Mouse (Mus musculus) thymus, postnatal 14 days (tissue): ENCODE measurements around the gene Zfp455.
"Not testable (repeated sequence)": the region's sequence is repeated elsewhere in the genome, so short reads cannot be mapped to it uniquely, and the experiment has no call there.

ENCODE experiments used
- DNase-seq: peaks from one replicate; pipeline ENCODE4 v3.0.0; 2021

Zfp455 gene

DNA sequence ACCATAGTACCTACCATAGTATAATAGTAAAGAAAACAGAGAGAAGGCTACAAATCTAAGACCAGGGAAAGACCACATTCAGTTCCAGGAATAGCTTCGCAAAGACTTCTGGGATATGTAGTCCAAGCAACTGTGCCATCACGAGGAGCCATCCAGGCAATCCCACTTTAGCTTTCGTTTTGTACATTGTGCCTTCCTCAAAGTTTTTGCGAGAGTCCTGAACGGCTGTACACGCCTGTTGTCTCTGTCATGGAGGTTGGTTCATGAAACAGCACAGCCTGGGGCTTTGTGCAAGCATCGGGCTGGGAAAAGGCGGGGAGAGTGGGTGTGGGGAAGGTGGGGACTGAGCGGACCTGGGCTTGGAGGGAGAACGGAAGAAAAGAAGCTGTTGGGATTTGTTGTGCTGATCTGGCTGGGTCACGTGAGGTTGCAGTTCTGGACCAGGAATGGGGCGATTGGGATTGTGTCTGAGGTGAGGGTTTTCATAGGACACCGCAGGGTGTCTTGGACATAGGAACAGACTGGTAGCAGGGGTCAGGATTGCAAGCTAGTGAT, at the start of gene Zfp455:
Gene Zfp455 (plus strand): TSS at position 167 of the 555 bp plus-strand sequence.
- peak; percentile 36 for DNase-seq

GRCm38 (mm10) chr13:67166122-67166521, 28.2 kb upstream of the Zfp455 start:
- DNase-seq = not testable (repeated sequence)

DNA sequence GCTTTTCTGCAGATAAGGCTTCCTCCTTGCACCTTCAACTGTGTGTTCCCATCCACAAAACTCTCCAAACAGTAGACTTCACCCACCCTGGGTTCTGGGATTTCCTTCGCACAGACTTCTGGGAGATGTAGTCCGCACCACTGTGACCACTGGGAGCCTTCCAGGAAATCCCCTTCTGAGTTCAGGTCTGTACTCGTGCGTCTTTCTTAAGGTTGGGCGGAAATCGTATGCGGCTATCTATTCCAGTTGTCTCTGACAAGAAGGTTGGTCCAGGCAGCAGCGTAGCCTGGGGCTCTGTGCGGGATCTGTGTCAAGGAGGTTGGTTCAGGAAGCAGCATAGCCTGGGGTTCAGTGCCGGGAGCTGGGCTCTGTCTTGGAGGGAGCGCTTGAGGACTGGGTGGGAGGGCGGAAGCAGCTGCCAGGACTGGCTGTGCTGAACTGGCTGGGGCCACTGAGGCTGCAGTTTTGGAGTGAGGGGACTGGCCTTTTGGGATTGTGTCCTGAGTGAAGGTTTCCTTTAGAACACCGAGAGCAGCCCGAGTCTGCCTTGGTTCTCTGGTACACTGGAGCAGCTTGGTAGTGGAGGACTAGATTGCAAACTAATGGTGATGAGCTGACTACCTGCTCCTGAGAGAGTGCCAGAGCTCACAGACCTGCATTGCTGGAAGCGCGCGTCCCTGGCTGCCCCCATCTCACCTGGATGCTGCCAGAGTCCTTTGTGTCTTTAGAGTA, 21.1 kb upstream of the Zfp455 start, which contains the start of gene Rsl1:
Gene Rsl1 (plus strand): TSS at position 192 of the 732 bp plus-strand sequence.
- DNase-seq = peak; percentile 78

DNA sequence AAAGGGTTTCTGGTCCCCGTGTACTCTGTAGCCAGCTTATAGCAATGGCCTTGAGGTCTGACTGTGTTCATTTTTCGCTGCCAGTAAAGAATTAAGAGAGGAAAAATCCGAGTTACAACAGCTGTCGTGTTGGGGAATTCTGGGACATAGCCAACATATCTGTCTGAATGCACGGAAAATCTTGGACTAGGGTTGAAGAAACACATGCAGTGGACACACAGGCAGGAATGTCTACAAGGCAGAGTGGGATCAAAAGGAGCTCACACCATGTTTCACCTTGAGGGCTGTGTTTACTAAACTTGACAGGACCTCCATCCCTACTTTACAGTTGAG, 20.6 kb upstream of the Zfp455 start:
- DNase-seq = no peak

DNA sequence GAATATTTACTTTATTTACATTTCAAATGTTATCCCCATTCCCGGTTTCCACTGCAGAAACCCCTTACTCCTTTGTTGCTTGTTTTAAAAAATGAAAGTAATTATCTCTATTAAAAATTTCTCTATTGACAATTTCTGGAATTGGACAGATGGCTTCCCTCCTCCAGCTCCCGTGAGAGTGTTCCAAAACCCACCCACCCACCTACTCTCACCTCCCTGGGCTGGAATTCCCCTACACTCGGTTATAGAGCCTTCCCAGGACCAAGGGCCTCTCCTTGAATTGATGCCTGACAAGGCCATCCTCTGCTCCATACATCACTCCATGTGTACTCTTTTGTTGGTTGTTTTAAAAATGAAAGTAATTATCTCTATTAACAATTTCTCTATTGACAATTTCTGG, 7.3 kb downstream of the Zfp455 start:
- DNase-seq = no peak

DNA sequence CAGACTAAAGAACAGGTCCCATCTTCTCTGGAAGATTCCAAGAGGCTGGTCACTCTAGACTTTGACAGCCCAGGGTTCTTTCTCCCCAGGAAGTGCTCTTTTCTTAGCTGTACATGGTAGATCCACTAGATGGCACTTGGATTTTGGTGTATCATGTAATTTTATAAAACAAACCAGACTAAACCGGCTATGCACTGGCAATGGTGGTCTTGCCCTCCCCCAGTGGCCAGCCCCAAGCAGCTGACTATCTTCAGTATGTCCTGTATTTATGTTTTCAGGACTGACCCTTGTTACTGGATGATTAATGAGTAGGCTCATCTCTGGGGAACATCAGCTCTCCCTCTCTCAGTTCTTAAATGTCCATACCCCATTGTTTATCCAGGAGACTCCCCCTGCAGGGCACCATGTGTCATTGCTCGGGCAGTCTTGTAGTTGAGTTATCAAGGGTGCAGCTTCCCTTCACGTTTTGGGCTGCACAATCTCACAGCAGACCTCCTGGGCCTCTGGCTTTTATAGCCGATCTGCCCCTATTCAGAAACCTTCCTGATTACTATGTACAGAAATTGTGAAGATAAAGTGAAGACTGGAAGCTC, 19.8 kb downstream of the Zfp455 start:
- DNase-seq = peak; percentile 21
